Mouse (Mus musculus): Measurements from ENCODE around the gene Dus4l.

GRCm38 (mm10) chr12:31625016-31625415 lies 29.6 kb downstream of the Dus4l start:
- no peak for TF ChIP-seq EP300 (IDR thresholded peaks at IDR 0.05; ENCODE audit: low read depth)
- TF ChIP-seq CTCF (IDR thresholded peaks at IDR 0.05; ENCODE audit: low read depth), result no peak
